Mouse (Mus musculus): Measurements from ENCODE around the gene Mthfd1l.

Gene Mthfd1l

GRCm38 (mm10) chr10:3972981-3973588 lies at the start of gene Mthfd1l:
TSS of gene Mthfd1l (plus strand) at chr10:3973118.
- DNase-seq (ENCODE audit: low spot score in 2 of 2), result peak; percentile 71 to 77

GRCm38 (mm10) chr10:3928008-3928545 lies 44.8 kb upstream of the Mthfd1l start:
- no peak for DNase-seq (ENCODE audit: low spot score in 2 of 2)

- DNase-seq (ENCODE audit: low spot score in 2 of 2), result no peak
These were observed 41.1 kb upstream of the Mthfd1l start for GRCm38 (mm10) chr10:3931831-3932230.

- DNase-seq (ENCODE audit: low spot score in 2 of 2), result no peak
These were observed 39.5 kb upstream of the Mthfd1l start for GRCm38 (mm10) chr10:3933311-3933940.

GRCm38 (mm10) chr10:3936864-3937263 lies 36.1 kb upstream of the Mthfd1l start:
- no peak for DNase-seq (ENCODE audit: low spot score in 2 of 2)

- no peak for DNase-seq (ENCODE audit: low spot score in 2 of 2)
These were observed 32.9 kb upstream of the Mthfd1l start for GRCm38 (mm10) chr10:3939895-3940595.

- DNase-seq (ENCODE audit: low spot score in 2 of 2), result no peak
These were observed 32.3 kb upstream of the Mthfd1l start for GRCm38 (mm10) chr10:3940596-3940975.

GRCm38 (mm10) chr10:3941054-3941757 lies 31.7 kb upstream of the Mthfd1l start:
- DNase-seq (ENCODE audit: low spot score in 2 of 2), result no peak

- DNase-seq (ENCODE audit: low spot score in 2 of 2), result no peak
These were observed 30.6 kb upstream of the Mthfd1l start for GRCm38 (mm10) chr10:3942289-3942688.

GRCm38 (mm10) chr10:3943492-3944395 lies 29.2 kb upstream of the Mthfd1l start:
- peak in 1 of 2 experiments; percentile 38 for DNase-seq (ENCODE audit: low spot score in 2 of 2)

- no peak for DNase-seq (ENCODE audit: low spot score in 2 of 2)
These were observed 26.0 kb upstream of the Mthfd1l start for GRCm38 (mm10) chr10:3946871-3947270.

- no peak for DNase-seq (ENCODE audit: low spot score in 2 of 2)
These were observed 25.6 kb upstream of the Mthfd1l start for GRCm38 (mm10) chr10:3947346-3947745.

- no peak for DNase-seq (ENCODE audit: low spot score in 2 of 2)
These were observed 23.6 kb upstream of the Mthfd1l start for GRCm38 (mm10) chr10:3949306-3949705.

- no peak for DNase-seq (ENCODE audit: low spot score in 2 of 2)
These were observed 16.4 kb upstream of the Mthfd1l start for GRCm38 (mm10) chr10:3956471-3956870.

- DNase-seq (ENCODE audit: low spot score in 2 of 2), result no peak
These were observed 14.3 kb upstream of the Mthfd1l start for GRCm38 (mm10) chr10:3958591-3958990.

GRCm38 (mm10) chr10:3969026-3969425 lies 3.9 kb upstream of the Mthfd1l start:
- DNase-seq (ENCODE audit: low spot score in 2 of 2), result no peak

- no peak for DNase-seq (ENCODE audit: low spot score in 2 of 2)
These were observed 681 bp upstream of the Mthfd1l start for GRCm38 (mm10) chr10:3972237-3972636.

GRCm38 (mm10) chr10:3973589-3974070 lies 712 bp downstream of the Mthfd1l start:
- peak; percentile 71 to 76 for DNase-seq (ENCODE audit: low spot score in 2 of 2)

- no peak for DNase-seq (ENCODE audit: low spot score in 2 of 2)
These were observed 1.5 kb downstream of the Mthfd1l start for GRCm38 (mm10) chr10:3974380-3974779.

GRCm38 (mm10) chr10:3975898-3976622 lies 3.1 kb downstream of the Mthfd1l start:
- DNase-seq (ENCODE audit: low spot score in 2 of 2), result no peak

Data from frontal cortex, postnatal 14 days (tissue).